Mouse (Mus musculus): ENCODE results near the gene Pcbp2. TPM values are rescaled to one million over a fixed set of nuclear protein-coding genes. Genes with fewer than 3 reads are reported as not detected.

Gene Pcbp2
- total and polyA plus RNA-seq, 3 experiments = 545 to 760 (median 641) TPM

DNA sequence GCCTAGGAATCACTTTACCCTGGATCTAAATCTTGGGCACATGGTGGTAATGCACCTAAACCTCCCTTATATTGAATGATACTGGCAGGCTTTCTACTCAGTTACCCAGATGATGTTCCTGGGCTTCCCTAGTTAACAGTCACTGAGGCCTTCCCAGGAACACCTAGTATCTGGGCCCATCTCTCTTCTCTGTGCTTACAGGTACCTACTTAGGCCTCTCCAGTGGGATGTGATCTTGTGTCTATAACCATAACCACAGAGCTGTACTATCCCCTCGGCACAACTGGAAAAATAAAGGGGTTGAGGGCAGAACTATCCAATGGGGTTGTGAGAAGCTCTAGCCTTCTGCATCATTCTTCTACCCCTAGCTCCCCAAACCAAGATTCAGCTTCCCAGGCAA, 36.5 kb downstream of the Pcbp2 start:
- DNase-seq = no peak

DNA sequence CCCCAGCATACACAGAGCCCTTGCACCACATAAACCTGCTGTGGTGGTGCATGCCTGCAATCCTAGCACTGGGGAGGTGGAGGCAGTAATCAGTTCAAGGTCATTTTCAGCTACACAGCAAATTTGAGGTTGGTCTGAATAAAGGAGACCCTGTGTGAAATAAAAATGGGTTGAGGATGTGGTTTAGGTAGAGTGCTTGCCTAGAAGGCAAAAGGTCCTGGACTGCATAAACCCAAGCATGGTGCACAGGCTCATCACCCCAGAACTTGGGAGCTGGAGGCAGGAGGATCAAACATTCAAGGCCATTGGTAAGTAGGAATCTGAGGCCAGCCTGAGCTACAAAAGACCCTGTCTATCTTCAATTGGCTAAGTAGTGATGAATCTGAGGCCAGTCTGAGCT, 37.2 kb downstream of the Pcbp2 start:
- DNase-seq = no peak

DNA sequence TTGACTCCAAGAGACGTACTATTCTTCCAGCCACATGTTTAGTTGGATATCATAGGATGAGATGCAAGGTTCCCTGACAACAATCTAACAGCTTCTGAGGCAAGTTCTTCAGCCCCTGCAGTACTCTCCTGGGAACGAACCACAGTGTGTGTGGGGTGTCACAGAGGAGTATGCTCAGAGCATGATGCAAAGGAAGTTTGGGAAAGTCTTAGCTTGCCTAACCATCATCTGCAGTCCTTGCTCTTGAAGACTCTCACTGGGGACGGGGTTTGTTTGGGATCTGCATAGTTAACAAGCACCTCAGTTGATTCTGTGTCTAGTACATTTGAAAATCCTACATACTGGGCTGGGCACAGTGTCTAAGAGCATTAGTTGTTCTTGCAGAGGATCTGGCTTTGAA, 38.0 kb downstream of the Pcbp2 start:
- DNase-seq = no peak

DNA sequence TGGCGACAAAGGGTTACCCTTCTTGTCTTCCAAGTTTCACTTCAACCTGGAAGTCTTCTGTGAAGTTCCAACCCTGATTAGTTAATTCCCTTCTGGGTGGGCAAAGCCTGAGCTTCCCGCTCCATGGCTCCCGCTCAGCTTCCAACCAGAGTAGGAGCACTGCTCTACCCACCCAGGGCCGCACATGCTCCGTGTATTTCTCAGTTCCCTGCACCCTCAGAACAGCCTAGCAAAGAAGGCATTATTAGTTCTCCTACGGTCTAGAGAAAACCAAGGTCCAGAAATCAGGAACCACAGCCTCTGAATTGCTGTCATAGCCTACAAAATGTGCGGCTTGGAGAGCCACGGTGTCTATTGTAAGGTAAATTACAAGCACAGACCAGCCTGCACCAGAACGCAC, 39.8 kb downstream of the Pcbp2 start:
- no peak for DNase-seq

DNA sequence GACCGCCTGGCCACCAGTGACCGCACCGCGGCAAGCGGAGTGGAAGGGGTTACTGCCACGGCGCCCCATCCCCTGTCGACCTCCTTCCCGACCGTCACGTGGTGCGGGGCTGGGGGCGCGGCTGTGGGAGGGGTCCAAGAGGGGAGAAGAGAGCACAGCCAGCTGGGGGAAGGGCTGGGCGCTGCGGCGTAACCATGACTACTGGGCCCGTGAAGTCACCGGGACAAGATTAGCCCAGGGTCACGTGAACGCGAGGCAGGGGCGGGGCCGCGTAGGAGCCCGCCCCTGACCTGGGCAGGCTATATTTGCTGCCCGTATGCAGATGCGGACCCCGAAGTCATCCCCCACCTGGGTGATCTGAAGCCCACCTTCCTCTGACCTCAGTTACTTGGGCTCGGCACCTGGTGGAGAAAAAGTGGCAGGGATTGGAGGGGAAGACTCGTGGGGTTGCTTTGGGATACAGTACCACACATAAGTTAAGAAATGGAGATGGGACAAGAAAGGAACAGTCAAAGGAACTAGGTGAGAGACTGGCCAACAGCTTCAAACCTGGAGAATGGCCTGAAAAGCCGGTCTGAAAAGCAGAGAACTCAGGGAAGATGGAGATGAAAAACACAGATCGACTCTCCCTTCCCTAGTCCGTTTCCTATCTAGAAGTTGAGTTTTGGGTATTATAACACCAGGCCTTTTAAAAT, 40.4 kb downstream of the Pcbp2 start:
- DNase-seq = peak; percentile 91

DNA sequence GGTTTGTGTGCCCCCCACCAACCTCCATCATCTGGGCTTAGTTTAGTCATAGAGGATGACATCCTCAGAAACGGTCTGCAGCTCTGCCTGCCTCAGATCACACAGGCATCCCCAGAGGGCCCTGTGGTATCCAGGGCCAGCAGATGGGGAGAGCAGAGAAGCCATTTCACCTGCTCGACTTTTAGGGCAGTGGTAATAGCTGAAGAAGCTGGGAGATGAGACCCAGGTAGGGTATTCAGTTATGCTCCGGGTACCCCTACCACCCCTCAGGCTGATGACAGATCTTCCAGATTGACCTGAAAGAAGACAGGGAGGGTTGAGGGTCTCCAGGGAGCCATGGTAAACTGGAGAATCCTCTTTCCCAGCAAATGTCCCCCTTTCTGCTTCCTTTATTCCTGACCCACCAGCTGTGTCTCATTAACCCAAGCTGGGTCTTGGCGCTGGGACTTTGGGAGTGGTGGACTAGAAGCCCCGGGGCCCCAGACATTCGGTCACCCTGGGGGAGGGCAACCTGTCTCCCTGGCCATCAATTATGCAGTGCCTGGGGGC, 41.0 kb downstream of the Pcbp2 start:
- DNase-seq = no peak

DNA sequence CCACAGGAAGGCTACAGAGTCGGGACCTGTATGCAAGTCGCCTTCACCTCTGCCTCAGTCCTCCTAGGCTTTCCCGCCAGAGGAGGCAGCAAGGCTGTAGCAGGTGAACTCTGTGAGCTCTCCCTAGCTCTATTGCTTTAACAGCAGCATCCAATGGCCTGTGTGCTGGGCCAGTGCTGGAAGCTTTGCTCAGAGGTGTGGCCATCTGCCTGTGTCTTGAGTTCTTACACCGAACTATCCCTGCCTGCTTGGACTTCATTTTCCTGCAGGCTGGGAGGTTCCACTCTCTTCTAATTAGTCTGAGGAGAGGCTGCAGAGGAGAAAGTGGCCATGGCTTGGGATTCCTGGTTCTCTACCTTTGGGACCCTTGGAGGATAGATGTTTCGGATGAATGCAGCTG, 41.7 kb downstream of the Pcbp2 start:
- no peak for DNase-seq

DNA sequence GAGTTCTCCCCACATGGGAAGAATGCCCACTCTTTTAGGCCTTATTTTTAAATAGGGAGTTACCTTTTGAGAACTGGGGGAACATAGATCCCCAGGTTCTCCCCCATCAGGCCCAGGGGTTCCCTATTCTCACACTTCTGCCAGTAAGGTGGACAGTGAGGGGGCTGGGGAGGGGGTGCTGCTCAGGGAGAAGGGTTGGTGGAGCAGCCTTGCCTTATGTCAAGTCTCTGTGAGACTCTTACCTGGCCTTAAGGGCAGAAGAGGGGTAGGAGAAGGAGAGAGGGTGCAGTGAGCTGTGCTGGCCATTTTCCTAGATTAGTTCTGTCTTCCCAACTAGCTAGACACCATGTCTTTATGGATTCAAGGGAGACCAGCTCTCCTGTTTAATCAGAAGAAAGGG, 42.1 kb downstream of the Pcbp2 start:
- DNase-seq = no peak

DNA sequence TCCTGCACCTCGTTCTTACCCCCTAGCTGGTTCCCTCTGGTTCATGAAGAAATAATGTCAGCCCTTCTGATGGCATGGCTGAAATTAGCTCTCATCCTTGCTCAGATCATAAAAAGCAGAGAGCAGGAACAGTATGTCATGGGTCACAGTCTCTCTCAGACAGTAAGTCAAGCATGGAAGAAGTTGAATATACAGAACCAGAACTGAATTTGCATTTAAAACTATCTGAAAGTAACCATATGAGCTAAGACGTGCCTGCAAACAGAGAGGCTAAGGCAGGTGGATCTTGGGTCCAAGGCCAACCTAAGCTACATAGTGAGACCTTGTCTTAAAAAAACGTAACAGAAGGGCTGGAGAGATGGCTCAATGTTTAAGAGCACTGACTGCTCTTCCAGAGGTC, 42.7 kb downstream of the Pcbp2 start:
- no peak for DNase-seq

DNA sequence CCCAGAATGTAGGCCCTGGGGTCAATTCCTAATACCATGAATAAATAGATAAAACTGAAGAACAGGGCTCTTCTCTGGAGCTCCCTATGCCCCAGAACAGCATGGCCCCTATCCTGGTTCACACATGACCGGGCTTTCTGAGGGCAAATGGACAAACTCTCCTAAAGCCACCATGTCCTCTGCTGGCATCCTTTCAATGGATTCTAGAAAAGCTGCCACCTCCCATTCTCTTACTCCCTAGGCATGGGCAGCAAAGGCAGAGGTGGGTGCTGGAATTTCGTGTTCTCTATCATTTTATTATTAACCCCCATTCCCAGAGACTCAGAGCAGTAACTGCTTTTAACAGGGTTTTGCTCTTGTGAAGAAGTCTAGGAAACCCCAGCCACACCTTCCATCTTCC, 44.9 kb downstream of the Pcbp2 start:
- no peak for DNase-seq

DNA sequence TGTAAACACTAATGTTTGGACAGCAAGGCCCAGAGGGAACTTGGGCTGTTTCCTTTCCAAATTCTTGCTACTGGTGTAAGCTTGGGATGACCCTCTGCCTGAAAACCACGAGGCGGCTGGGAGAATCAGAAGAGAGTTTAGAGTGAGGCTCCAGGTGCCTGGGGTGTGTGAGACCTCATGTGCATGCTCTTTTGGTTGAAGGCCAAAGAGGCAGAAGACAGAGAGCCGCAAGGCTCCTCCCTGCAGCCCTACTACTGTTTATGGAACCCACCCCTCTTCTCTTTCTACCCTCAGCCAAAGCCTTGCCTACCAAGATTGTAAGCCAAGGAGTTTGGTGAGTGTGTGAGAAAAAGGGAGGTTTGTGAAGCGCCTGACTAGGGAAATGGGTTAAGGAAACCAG, 45.5 kb downstream of the Pcbp2 start:
- DNase-seq = no peak

DNA sequence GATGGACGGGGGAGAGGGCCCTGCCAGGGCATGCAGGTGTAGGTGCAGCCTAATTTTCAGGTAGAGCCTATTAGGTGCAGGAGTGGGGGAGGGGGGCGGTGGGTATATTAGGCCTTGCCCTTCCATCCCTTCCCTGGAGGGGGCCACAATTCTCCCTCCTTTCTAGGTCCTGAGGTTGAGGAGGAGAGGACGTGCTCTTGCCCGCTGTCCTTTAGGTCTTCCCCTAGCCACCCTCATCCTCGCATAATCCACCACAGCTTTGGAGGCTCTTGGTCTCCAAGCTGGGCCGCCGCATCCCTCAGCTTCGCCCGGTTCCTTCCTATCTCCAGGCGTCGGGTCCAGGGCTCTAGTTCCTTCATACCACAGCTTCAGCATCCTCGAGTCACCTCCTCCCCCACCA, 46.0 kb downstream of the Pcbp2 start:
- DNase-seq = no peak

DNA sequence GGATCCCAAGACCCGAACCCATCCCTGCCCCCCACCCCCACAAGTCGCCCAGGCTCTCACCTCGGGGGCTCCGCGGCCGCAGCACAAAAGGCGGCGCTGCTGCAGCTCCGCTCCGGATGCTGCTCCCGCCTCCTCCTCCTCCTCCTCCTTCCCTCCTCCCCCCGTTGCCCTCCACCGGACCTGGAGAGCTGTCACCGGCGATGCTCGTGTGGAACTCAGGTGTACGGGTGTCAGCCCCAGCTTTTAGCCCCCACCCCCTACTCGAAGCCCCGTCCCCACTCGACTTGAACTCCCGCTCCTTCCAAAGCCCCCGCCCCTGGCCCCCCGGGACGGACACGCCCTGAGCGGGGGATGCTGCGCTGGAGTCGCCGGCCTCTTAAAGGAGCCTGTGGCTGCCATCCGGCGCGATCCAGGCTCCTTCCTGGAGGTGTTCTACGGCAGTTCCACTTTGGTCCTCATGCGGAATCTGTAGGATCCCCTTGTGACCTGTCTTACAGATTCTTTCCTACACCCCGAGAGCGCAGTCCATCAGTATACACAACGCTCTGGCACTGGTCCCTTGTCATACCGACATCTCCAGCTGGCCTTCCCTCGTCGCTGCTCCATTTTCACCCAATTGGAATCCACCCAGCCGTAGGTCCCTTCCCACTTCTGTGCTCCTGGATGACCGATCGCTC, 46.5 kb downstream of the Pcbp2 start, which contains the start of gene Map3k12:
Map3k12 (minus strand) TSS at position 337 of the 677 bp plus-strand sequence.
- DNase-seq = peak; percentile 88

DNA sequence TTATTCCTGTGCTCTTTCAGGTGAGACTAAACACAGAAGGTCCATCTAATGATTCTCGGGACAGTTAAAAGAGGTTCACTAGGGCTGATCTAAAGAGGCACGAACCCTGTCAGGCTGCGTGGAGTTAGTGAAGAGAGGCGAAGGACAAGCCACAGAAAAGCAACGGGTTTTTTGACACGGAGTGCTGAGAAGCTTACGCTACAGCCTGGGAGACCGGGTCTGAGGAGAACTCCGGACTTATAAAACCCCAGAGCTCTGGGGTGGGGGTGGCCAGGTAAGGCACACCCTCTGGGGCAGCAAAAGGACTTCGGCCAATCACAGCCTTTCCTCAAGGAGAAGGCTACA, 47.3 kb downstream of the Pcbp2 start:
- no peak for DNase-seq

DNA sequence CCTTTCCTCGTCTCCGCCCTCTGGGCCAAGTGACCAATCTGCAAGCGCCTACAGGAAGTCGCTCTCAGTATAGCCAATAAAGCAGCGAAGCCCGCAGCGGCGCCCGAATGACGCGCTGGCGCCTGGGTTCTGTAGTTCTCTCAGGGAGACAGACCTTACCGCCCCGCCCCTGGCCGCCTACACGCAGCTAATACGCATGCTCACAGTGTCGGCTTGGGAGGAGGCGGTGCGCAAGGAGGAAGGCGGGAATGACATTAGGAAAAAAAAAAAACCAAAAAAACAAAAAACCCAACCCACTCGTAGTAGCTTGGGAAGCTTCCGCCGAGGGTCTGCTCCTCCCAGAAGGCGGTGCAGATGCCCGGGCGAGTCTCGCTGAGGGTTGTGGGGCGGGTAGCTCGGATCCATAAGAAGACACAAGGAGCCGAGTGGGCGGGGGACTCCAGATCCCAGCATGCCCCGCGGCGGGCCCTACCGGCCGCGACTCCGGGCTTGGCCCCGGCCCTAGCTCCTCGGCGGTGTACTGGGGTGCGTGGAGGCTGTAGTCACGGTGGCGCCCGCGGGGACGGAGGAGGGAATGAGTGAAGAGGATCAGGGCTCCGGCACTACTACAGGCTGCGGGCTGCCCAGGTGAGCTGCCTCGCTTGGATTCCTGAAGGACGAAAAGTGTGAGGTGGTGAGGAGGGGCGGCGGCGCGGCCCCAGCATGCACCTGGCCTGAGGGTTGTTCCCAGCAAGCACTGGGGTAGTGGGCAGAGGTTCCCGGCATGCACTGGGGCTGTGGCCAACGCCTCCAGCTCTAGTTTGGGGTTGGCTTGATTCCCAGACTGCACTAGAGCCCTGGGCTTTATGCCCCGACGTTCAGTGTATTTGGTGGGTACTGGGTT, 47.9 kb downstream of the Pcbp2 start, which contains the start of gene Tarbp2:
Tarbp2 (plus strand) TSS at position 217 of the 883 bp plus-strand sequence.
- peak; percentile 100 for DNase-seq

DNA sequence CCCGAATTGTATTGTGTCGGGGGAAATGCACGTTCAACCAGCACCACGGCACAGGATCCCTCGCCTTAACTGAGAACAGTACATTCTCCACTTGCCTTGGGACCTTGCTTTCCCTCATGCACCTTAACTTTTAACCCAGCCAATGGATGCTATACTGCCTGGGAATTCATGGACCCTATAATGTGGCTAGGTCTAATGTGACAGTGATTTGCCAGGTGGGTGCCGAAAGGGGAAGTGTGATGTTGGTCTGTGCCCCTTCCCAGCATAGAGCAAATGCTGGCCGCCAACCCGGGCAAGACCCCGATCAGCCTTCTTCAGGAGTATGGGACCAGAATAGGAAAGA, 48.5 kb downstream of the Pcbp2 start:
- no peak for DNase-seq

DNA sequence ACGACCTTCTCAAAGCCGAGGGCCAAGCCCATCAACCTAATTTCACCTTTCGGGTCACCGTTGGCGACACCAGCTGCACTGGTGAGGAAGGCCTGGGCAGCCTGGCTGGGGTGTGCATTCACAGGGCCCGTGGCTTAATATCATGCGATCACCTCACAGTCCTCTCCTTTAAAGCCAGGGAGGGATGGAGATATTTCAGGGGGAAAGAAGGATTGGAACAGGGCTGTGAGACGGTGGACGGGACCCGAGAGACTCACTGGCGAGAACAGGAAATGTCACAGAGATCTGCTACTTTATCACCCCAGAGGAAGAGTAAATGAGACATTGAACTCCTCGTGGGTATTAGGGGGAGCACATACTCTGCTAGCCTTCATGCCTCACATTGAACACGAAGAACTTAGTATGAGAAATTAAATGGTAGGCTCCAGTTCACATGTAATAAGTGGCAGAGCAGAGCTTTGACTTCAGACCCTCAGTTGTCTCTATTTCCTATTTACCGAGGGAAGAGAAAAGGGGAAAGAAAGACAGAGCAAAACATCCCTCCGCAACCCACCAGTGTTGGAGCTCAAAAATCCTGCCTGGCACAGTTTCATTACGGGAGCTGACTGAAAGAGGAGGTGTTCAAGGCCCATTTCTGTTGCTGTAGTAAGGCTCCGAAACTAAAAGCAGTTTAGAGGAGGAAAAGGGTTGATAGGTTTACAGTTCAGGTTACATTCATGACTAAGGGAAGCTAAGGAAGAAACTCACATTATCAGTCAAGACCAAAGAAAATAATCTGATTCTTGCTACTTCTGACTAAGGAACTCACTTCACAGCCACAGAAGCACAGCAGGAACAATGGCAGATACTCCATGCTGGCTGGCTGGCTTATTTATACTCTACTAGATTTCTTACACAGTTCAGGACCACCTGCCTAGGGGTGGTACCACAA, 49.1 kb downstream of the Pcbp2 start:
- DNase-seq = no peak

DNA sequence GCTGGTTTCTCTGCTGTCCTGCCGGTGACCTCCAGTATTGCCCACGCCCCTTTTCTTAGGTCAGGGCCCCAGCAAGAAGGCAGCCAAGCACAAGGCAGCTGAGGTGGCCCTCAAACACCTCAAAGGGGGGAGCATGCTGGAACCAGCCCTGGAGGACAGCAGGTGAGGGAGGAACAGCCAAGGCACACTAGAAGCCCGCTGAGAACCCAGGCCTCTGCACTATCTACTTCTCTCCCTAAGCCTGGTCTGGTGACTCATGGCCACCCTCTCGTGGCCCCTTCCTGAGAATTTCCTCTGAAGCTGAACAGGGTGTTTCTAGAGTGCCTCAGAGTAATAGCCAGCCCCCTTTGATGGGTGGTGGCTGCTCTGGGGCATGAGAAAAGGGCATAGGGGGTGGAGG, 50.1 kb downstream of the Pcbp2 start:
- no peak for DNase-seq

DNA sequence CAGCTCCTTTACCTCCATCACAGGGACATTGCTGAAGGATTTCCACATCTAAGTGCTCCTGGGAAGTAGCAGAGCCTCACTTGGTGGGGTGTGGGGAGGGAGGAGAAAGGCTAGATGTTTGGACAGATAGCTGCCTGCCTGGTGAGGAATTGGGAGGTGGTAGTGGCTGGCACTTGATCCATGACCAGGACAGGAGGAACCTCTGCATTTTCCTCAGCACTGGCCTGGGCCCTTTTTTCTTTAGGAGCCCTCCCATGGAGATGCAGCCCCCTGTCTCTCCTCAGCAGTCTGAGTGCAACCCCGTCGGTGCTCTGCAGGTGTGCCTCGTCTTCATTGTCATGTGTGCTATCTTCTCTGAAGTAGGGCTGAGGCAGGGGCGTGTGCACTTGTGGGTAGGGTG, 51.1 kb downstream of the Pcbp2 start:
- DNase-seq = no peak

DNA sequence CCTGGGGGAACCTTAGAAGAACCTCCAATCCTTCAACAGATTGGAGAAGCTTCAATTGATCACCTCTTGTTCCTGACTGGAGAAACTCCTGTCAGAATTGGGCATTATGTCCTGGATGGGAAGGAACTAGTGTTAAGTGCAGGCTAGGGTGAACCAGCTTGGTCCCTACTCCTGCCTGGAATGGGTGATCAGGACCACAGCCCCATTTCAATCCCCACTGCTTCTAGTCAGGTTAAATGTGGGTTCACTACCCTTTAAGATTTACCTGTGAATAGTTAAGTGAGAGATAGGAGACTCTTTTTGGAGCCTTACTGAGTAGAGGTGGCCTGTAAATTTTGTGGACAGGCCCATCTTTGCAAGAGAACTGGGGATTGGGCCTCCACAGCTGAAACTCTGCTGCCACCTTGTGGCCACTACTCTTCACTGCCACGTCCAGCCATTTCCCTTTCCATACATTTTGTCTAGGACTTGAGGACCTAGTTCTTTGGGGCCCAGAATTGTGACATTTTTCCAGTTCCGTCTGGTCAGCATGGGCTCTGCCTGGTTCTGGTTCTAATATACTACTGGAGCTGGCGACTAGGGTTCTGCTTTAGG, 54.6 kb downstream of the Pcbp2 start, which contains the start of gene Npff:
Npff (minus strand) TSS at position 51 of the 594 bp plus-strand sequence.
- DNase-seq = peak; percentile 68
